Comparison of ENCODE assay signal across 10 mouse cellular contexts in genomic region chr17:47937926-47938600, GRCm38 (mm10).
"Had no signal": no experiment of that assay in that cellular context is flagged by ENCODE, and none has a peak within 500 bp of the region (broad histone marks: within the 10 kb centered on the region; RNA-seq: fewer than 3 reads in every experiment).

No protein-coding gene starts in this region.

- H3K36me3 ChIP-seq: limb, embryonic 13.5 days had no signal

- H3K27ac ChIP-seq: kidney, postnatal 0 days; layer of hippocampus, adult 2 months; limb, embryonic 13.5 days; liver, embryonic 14.5 days had no signal

- H3K9ac ChIP-seq: limb, embryonic 13.5 days; liver, embryonic 14.5 days had no signal

- H3K9me3 ChIP-seq: limb, embryonic 13.5 days had no signal

- ATAC-seq: midbrain, embryonic 16.5 days had no signal

- H3K4me3 ChIP-seq: layer of hippocampus, adult 2 months; limb, embryonic 13.5 days had no signal

- H3K4me2 ChIP-seq: limb, embryonic 13.5 days had no signal

- DNase-seq: kidney, adult 9 months; kidney, postnatal 4 days; lung, adult 18-20 months; right cerebral cortex, postnatal 14 days; thymus, postnatal 36 days had no signal
